Mouse (Mus musculus) inflammation-experienced regulatory T-cells, adult 6 months (primary cell): ENCODE measurements around the gene Batf. TPM values are rescaled to one million over a fixed set of nuclear protein-coding genes. Genes with fewer than 3 reads are reported as not detected.

ENCODE experiments used
- ATAC-seq: one replicate; pipeline ENCODE4 v1.8.0; 2017
- polyA plus RNA-seq, 3 experiments: library from polyadenylated mRNA; unstranded; fragments of 100-300 nt; shearing (Covaris generic); gene quantifications; one replicate each; pipeline ENCODE4 v1.2.1; 2017

Gene Batf
- polyA plus RNA-seq, 3 experiments from 2014 or later, result 172 to 296 (median 268) TPM

GRCm38 (mm10) chr12:85684411-85685275 is 1.8 kb upstream of the Batf start:
- ATAC-seq, result no peak

GRCm38 (mm10) chr12:85687217-85687533 is 706 bp downstream of the Batf start:
- no peak for ATAC-seq

GRCm38 (mm10) chr12:85687846-85688245 is 1.4 kb downstream of the Batf start:
- peak; percentile 54 for ATAC-seq

GRCm38 (mm10) chr12:85695787-85696186 is 9.3 kb downstream of the Batf start:
- ATAC-seq, result no peak

GRCm38 (mm10) chr12:85696436-85696835 is 10.0 kb downstream of the Batf start:
- ATAC-seq, result no peak

GRCm38 (mm10) chr12:85698179-85698578 is 11.7 kb downstream of the Batf start:
- ATAC-seq, result peak; percentile 53

- ATAC-seq, result no peak
These were observed 13.8 kb downstream of the Batf start for GRCm38 (mm10) chr12:85700191-85700841.

- no peak for ATAC-seq
These were observed 14.4 kb downstream of the Batf start for GRCm38 (mm10) chr12:85700842-85701223.

GRCm38 (mm10) chr12:85702166-85703055 is 15.9 kb downstream of the Batf start:
- ATAC-seq, result no peak

- no peak for ATAC-seq
These were observed 17.0 kb downstream of the Batf start for GRCm38 (mm10) chr12:85703507-85703906.

GRCm38 (mm10) chr12:85704566-85704965 is 18.1 kb downstream of the Batf start:
- ATAC-seq, result peak; percentile 34

- peak; percentile 67 for ATAC-seq
These were observed 18.7 kb downstream of the Batf start for GRCm38 (mm10) chr12:85705002-85705830.

- ATAC-seq, result peak; percentile 29
These were observed 19.5 kb downstream of the Batf start for GRCm38 (mm10) chr12:85705831-85706530.

- ATAC-seq, result no peak
These were observed 20.4 kb downstream of the Batf start for GRCm38 (mm10) chr12:85706906-85707305.

GRCm38 (mm10) chr12:85707391-85707790 is 20.9 kb downstream of the Batf start:
- no peak for ATAC-seq

GRCm38 (mm10) chr12:85708556-85708955 is 22.1 kb downstream of the Batf start:
- ATAC-seq, result no peak

- no peak for ATAC-seq
These were observed 24.2 kb downstream of the Batf start for GRCm38 (mm10) chr12:85710695-85711094.

GRCm38 (mm10) chr12:85712587-85712986 is 26.1 kb downstream of the Batf start:
- ATAC-seq, result peak; percentile 39

- no peak for ATAC-seq
These were observed 27.7 kb downstream of the Batf start for GRCm38 (mm10) chr12:85714126-85714525.

GRCm38 (mm10) chr12:85725306-85725705 is 38.8 kb downstream of the Batf start:
- ATAC-seq, result no peak

GRCm38 (mm10) chr12:85726729-85727397 is 40.4 kb downstream of the Batf start:
- ATAC-seq, result no peak
